Mouse (Mus musculus) cerebellum, adult 8-10 months (tissue): ENCODE results near the gene Efcab9.
"Not testable (repeated sequence)": the region's sequence is repeated elsewhere in the genome, so short reads cannot be mapped to it uniquely, and the experiment has no call there.

ENCODE experiments used
- DNase-seq: peaks from one replicate; pipeline ENCODE4 v3.0.0; 2022

The Efcab9 gene

GRCm38 (mm10) chr11:32535646-32536045, 3.8 kb upstream of the Efcab9 start:
- DNase-seq = no peak

GRCm38 (mm10) chr11:32534453-32535075, 2.7 kb upstream of the Efcab9 start:
- no peak for DNase-seq

- DNase-seq = no peak
Measured at GRCm38 (mm10) chr11:32533482-32534261, 1.8 kb upstream of the Efcab9 start.

GRCm38 (mm10) chr11:32532765-32533481, 1.0 kb upstream of the Efcab9 start, which contains the start of gene Stk10:
Stk10 (plus strand) TSS chr11:32533305.
- DNase-seq = peak; percentile 86

- no peak for DNase-seq
Measured at GRCm38 (mm10) chr11:32530151-32530550, 1.7 kb downstream of the Efcab9 start.

GRCm38 (mm10) chr11:32527006-32527405, 4.9 kb downstream of the Efcab9 start:
- no peak for DNase-seq

- DNase-seq = no peak
Measured at GRCm38 (mm10) chr11:32524122-32524920, 7.6 kb downstream of the Efcab9 start.

GRCm38 (mm10) chr11:32521246-32521645, 10.6 kb downstream of the Efcab9 start:
- DNase-seq = no peak

GRCm38 (mm10) chr11:32519354-32519753, 12.5 kb downstream of the Efcab9 start:
- no peak for DNase-seq

- no peak for DNase-seq
Measured at GRCm38 (mm10) chr11:32518770-32519169, 13.1 kb downstream of the Efcab9 start.

GRCm38 (mm10) chr11:32516916-32517712, 14.8 kb downstream of the Efcab9 start:
- peak; percentile 78 for DNase-seq

- no peak for DNase-seq
Measured at GRCm38 (mm10) chr11:32516091-32516490, 15.8 kb downstream of the Efcab9 start.

GRCm38 (mm10) chr11:32514853-32515252, 17.0 kb downstream of the Efcab9 start:
- DNase-seq = not testable (repeated sequence)

GRCm38 (mm10) chr11:32510930-32511329, 21.0 kb downstream of the Efcab9 start:
- DNase-seq = no peak

GRCm38 (mm10) chr11:32505091-32505739, 26.7 kb downstream of the Efcab9 start:
- DNase-seq = no peak

- no peak for DNase-seq
Measured at GRCm38 (mm10) chr11:32503711-32504110, 28.2 kb downstream of the Efcab9 start.

- DNase-seq = no peak
Measured at GRCm38 (mm10) chr11:32499931-32500330, 31.9 kb downstream of the Efcab9 start.

- DNase-seq = peak; percentile 61
Measured at GRCm38 (mm10) chr11:32498757-32499535, 32.9 kb downstream of the Efcab9 start.

GRCm38 (mm10) chr11:32495283-32495682, 36.6 kb downstream of the Efcab9 start:
- no peak for DNase-seq

- DNase-seq = no peak
Measured at GRCm38 (mm10) chr11:32493312-32493711, 38.6 kb downstream of the Efcab9 start.

- DNase-seq = no peak
Measured at GRCm38 (mm10) chr11:32491079-32491478, 40.8 kb downstream of the Efcab9 start.
